Mouse (Mus musculus) B cell, adult 2 months (primary cell): ENCODE results near the gene Slc2a10.

Source experiments
- DNase-seq, 2 experiments: peaks; one replicate each; pipeline ENCODE4 v3.0.0; 2022

Slc2a10 gene

DNA sequence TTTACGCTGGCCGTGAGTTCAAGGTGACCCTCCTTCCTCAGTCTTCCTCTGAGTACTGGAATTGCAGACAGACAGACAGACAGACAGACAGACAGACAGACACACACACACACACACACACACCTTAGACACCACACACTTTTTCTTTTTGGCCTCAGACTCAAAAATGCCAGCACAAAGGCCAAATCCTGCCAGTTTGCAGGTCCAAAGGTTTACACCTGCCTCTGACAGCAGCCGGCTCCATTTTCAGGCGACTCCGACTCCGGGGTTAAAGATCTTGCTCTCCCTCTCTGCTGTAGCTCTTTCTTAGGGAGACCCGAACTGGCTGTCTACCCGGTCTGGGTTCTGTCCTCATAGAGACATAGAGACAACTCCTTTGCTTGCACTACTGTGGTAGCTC, 60.5 kb downstream of the Slc2a10 start:
- no peak for DNase-seq

DNA sequence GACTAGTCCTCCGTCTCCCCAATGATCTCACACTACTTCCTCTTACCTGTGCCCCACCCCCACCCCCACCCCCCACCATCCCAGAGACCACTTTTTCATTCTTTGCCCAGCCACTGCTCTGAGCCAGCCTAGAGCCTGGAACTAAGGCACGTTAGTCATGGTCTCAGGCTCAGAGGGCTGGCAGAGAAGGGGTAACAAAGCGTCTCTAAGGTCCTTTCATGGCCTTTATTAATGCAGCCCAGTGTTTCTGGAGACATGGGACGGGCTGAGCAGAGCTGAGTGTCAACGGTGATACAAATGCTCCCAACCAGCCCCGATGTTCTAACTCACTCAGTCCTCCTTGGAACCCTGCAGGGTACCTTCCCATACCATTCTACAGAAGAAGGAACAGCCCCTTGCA, 61.0 kb downstream of the Slc2a10 start:
- DNase-seq = no peak

DNA sequence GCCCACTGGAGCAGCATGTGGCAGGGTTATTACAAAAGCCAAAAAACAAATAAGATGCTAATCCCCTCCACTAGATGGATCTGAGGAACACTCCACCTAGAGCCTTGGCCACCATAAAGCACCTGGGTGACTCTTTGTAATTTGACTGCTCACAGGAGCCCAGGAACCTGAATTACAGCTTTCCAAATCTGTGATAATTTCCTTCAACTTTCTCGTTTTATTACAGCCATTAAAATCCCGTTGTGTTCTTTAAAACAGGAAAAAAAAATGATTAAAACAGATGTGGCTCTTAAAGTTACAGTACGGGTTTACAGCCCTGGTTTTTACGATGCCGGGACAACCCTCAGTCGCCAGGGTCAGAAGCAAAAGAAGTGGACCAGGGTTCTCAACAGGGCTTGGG, 63.3 kb downstream of the Slc2a10 start:
- no peak for DNase-seq

- no peak for DNase-seq
These were observed 64.2 kb downstream of the Slc2a10 start for GRCm38 (mm10) chr2:165567820-165568219.

DNA sequence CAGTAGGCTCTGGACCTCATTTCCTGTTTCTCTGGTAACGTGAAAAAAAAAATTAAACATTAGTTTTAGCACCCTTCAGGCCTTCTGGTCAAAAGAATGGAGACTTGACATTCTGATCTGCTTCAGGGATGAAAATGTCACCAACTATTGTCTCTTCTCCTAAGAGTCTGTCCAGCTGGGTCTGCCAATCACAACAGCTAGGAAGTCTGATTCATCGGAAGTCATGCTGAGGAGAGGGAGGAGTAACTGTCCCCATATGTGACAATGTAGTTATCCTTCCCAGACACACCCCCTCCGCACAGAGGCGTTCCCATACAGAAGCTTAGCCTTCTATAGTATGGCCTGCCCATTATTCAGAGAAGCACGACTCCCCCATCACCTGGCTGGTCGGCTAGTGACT, 65.3 kb downstream of the Slc2a10 start:
- no peak for DNase-seq
